Mouse (Mus musculus) urinary bladder, postnatal 25 days (tissue): ENCODE measurements around the gene Tmem53.

Experiments
- DNase-seq: peaks from one replicate; pipeline ENCODE4 v3.0.0; 2022; ENCODE audit warnings: low spot score

Tmem53 gene

GRCm38 (mm10) chr4:117251801-117252316, at the start of gene Tmem53, which contains the start of gene Armh1:
TSS of gene Tmem53 (plus strand) at chr4:117251951.
TSS of gene Armh1 (minus strand) at chr4:117252125.
- peak; percentile 87 for DNase-seq

DNA sequence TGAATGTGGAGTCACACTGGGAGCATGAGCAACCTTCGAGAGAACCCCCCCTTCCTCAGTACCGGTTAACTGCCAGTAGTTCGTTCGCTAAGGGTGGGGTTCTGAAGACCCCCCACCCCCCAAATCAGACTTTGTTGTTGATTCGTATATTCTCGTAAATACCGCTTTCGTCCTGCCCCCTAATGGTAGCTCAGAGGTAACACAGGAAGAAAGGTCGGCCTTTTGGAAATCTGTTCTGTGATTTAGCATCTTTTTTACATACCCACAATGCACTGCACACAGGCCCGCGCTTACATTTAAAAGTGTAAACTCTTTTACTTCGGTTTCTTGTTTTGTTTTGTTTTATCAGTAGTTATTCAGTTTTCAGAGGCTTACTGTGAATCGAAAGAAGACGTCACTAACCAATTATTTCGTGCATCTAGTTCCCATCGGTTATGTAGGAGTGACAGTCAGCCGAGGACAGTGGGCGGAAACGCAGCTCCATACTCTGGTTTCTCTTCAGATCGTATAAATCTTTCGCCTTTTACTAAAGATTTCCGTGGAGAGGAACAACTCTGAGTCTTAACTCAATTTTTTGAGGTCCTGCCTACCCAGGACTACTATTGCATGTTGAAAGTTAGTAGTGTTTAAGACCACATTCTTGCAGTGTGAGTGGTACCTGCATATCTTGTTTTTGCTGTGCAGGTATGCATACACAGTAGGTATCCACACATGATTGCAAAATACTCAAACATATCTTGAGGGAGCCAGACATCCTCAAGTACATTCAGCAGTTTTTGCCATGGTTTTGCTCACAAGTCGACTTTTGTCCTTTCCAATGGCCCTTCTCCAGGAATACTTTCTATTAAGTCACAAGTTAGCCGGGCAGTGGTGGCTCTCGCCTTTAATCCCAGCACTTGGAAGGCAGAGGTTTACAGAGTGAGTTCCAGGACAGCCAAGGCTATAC, 49.4 kb upstream of the Tmem53 start:
- peak; percentile 28 for DNase-seq

DNA sequence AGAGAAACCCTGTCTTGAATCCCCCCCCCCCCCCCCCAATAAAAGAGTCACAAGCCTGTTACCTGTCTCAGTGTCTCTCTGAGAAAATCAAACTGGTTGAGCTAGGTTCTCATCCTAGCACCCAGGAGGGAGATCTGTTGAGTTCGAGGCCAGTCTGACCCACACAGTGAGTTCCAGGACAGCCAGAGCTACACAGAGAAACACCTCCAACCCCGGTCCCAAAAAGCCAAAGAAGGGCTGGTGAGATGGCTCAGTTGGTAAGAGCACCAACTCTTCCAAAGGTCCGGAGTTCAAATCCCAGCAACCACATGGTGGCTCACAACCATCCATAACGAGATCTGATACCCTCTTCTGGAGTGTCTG, 48.8 kb upstream of the Tmem53 start:
- no peak for DNase-seq

DNA sequence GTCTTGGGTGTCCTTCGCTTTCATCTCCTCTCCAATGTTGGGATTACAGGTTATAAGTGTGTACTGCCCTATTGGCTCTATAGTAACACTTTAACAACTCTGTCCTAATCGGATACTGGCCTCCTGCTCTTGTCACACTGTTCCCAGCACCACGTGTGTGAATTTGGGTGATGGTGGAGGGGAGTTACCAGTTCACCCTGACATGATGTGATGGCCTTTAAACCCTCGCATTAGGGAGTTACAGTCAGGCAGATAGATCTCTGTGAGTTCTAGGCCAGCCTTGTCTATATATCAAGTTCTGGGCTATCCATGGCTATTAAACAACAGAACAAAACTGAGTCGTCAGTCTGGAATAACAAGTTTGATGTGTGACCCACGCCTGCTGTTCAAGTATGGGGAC, 42.2 kb upstream of the Tmem53 start:
- no peak for DNase-seq

DNA sequence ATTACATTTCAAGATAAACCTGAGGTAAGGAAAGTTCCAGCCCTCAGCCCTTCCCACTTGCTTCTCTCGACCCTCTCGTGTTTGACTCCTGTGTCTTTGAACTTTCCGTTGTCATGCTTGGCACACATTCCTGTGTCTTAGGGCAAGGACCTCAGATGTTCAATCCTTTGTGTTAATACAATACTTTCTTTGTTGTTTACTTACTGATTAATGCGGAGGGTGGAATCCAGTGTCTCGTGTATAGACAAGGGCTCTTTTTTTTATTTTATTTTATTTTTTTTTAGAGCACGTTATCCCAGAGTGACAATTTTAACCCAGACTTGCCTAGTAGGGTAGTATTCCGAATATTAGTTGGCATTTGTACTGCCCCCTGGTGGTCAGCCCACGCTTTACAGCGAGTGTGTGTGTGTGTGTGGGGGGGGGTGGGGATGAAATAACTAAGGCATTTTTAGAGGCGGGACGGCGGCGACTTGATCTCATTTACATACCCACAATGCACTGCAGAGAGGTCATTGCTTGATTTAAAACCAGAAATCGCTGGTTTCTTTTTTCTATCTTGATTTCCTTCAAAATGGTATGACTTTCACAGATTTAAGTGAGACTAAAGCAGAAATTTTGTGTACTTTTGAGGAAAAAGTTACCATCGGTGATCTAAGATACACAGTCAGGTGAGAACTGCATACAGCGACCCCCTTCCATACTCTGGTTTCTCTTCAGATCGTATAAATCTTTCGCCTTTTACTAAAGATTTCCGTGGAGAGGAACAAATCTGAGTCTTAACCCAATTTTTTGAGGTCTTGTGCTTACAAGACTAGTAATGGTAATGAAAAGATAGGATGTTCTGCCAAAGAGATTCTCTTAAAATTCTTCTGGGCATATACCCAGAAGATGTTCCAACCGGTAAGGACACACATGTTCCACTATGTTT, 41.3 kb upstream of the Tmem53 start:
- DNase-seq: peak; percentile 79

DNA sequence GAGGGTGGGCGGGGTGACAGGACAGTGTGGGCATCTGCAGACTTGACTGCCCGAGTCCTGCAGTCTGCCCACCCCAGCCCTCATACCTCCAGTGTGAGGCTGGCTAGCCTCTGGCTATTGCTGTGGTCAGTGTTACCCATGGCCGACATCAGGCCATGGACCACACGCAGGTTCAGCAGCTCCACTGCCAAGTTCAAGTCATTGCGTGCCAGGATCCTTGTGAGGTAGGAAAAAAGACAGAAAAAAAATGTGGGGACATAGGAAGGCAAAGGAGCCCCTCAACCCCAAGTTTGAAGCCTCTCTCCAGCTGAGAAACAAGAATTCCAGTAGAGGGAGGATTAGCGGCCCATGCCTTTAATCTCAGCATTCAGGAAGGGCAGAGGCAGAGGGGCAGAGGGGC, 37.5 kb upstream of the Tmem53 start:
- no peak for DNase-seq

DNA sequence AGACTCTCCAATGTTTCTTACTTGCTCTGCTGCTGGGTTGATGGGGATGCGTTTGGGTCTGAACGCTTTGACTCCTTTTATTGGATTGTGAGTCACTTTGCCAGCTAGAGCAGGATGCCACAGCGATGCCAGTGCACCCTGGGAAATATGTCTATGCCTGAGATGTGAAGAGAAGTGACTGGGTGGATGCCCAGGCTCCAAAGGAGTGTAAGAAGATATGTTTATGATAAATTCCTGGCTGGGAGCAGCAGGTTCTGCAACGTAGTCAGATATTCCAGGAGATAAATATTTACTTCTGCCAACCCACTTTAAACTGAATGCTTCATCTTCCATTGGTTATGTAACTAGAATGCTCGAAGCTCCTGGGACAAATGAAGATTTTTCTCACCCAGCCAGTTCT, 34.7 kb upstream of the Tmem53 start:
- no peak for DNase-seq

DNA sequence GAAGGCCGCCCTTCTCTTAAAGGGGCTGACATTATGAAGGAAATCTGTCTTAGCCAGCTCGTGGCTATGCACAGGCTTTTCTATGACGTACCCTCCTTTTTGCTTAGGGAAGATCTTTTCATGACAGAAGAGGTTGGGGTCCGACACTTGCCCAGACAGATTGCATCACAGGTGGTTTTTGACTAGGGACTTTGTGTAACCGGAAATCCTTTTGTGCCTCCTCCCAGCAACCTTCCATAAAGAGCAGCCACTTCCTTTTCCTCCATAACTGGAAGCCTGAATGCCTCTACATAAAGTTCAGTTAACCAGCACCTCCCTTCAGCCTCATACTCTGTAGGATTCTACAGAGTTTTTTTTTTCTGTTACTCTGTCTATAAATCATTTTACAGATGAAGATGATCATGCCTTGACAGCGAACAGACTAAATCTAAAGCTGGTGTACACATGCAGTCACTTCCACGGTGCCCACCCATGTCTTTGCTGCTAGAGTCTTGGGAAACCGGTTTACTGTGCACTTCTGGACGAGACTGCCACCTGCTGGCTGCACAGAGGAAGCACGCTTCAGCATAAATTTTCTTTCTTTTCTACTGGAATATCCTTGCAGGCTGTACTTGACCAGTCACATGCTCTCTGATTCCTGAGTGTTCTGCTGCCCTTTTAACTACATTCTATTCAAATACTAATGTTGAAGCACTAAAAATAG, 33.1 kb upstream of the Tmem53 start:
- DNase-seq: peak; percentile 58

DNA sequence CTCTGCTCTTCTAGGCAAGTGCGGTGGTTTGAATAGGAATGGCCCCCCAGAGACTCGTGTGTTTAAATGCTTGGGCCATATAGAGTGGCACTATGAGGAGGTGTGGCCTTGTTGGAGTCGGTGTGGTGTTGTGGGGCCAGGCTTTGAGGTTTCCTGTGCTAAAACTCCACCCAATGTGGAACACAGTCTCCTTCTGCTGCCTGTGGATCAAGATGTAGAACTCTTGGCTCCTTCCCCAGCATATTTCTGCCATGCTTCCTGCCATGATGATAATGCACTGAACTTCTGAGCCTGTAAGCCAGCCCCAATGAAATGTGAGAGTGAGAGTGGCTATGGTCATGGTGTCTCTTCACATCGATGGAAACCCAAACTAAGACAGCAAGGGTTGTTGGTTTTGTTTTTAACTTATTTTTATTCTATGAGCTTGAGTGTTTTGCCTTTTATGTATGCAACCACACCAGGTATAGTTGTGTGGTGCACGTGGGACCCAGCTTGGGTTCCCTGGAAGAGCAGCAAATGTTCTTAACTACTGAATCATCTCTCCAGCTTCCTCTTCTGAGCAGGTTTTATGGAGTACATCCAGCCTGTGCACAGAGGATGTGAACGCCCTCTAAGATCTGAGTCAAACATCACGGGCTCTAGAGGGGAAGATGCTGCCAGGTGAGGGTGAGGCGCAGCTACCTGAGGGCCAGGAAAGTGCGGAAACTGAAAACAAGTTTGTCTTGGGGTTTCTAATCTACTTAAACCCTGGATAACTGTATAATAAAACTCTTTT, 30.8 kb upstream of the Tmem53 start:
- no peak for DNase-seq

- no peak for DNase-seq
These were observed 29.9 kb upstream of the Tmem53 start for GRCm38 (mm10) chr4:117221836-117222235.

DNA sequence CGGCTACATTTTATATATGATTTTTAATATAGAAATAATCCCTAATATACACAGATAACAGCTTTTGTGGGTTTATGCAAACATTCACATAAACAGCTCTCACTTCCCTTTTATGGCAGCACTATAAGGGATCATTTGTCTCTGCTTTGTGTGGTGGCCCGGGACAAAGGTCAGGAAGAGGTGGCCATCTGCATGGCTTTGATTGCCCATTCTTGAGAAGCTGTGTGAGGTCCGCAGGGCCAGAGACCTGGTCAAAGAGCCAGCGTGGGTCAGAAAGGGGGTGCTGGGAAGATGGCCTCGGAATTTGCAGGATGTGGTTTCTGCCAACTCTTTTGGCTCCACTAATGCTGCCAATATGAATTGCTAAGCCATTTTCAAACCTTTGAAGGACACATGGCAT, 28.8 kb upstream of the Tmem53 start:
- no peak for DNase-seq

- DNase-seq: no peak
These were observed 27.6 kb upstream of the Tmem53 start for GRCm38 (mm10) chr4:117224122-117224521.

DNA sequence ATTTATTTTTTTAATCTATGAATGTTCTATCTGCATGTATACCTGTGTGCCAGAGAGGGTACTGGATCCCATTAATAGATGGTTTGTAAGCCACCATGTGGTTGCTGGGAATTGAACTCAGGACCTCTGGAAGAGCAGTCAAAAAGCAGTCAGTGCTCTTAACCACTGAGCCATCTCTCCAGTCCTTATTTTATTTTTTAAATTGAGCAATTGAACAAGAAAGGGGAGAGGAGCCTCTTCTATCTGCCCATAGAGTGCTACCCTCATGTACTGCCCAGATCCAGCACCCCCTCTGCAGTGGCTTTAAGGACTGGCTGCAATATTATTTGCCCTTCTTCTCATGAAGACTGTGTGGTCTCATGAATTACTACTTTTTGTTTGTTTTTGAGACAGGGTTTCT, 26.5 kb upstream of the Tmem53 start:
- no peak for DNase-seq

GRCm38 (mm10) chr4:117229590-117229989, 22.2 kb upstream of the Tmem53 start:
- DNase-seq: peak; percentile 23

DNA sequence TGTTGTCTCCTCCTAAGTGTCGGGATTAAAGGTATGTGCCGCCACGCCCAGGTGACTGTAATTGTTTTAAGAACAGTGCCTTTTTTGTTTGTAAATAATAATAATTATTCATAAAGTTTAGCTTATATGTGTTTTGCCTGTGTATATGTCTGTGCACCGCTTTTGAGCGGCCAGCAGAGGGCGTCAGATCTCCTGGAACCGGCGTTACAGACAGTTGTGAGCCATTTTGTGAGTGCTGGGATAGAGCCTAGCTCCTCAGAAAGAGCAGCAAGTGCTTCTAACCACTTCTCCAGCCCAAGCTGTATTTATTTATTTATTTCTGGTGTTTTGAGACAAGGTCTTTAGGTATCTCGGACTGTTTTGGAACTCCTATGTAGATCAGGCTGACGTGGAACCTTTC, 21.4 kb upstream of the Tmem53 start:
- DNase-seq: no peak

GRCm38 (mm10) chr4:117231208-117231607, 20.5 kb upstream of the Tmem53 start:
- DNase-seq: no peak

DNA sequence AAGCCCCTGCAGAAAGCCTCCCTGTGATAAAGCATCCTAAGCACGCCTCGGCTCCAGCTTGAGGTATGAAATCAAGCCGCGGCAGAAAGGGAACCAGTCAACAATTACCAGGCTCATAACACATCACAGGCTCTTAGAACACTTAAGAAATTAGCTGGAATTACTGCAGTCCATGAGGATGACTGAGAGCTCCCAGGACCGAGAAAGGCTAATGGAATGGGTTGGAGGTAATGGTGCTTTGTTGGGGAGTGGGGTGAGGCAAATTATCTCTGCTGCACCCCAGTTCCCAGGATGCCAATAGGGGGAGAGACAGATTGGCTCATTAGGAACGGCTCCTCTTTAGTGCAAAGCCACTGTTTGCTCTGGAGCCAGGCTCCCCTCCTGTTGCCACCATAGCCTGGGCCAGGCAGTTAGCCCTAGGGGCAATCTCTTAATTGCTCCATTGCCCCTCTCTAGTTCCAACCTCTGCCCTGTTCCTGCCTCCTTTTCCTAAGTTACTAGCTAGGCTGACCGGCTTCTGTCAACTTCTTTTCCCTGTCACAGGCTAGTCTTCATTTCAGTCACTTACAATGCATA, 17.5 kb upstream of the Tmem53 start:
- DNase-seq: no peak

- no peak for DNase-seq
These were observed 15.9 kb upstream of the Tmem53 start for GRCm38 (mm10) chr4:117235822-117236221.

DNA sequence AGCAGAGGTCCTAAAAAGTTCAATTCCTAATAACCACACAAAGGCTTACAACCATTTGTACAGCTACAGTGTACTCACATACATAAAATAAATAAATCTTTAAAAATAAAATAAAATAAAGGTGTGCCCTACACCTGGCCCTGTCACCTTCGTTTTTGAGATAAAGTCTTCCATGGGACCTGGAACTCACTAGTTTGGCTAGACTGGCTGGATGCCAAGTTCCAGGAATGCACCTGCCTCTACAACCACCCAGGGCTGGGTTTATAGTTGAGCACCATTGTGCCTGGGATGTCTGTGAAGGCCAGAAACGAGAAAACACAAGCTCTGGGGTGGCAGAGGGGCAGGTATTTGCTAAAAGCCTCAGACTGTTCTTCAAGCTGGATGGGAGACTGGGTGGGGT, 12.6 kb upstream of the Tmem53 start:
- no peak for DNase-seq

DNA sequence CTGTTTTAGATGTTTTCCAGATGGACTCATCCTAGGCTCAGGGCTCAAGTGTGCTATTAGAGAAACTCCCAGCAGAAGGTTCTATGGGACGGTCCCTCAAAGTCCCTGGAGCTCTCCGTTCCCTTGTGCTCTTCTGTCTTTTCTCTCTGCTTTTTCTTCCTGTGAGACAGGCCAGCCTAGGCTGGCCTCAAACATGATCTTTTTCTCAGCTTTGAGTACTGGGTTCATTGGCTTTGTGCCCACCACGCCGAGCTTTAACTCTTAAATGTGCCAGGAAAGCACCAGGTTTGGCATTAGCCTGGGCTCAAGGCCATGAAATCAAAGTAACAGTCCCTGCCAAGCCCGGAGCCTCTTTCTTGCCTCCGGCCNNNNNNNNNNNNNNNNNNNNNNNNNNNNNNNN, 10.9 kb upstream of the Tmem53 start:
- DNase-seq: no peak

GRCm38 (mm10) chr4:117250982-117251381, 769 bp upstream of the Tmem53 start:
- no peak for DNase-seq
